Mouse (Mus musculus) olfactory bulb, adult 2 months (tissue): ENCODE measurements around the gene Fbxo45.

ENCODE experiments used
- CTCF ChIP-seq: fragments of 200-500 bp; IDR thresholded peaks from 2 replicates; pipeline ENCODE4 v1.5.1; 2012; ENCODE audit warnings: low read depth, mild to moderate bottlenecking, low read length, moderate library complexity; ENCODE audit not compliant: insufficient read depth
- POLR2A ChIP-seq: fragments of 200-500 bp; IDR thresholded peaks from 2 replicates; pipeline ENCODE4 v1.6.1; 2012; ENCODE audit warnings: mild to moderate bottlenecking, low read depth, low read length, moderate library complexity; ENCODE audit not compliant: insufficient read depth

GRCm38 (mm10) chr16:32278396-32278795 is 31.4 kb upstream of the Fbxo45 start:
- TF ChIP-seq CTCF = no peak
- no peak for TF ChIP-seq POLR2A
